Mouse (Mus musculus) E14TG2a.4 (cell line): ENCODE results near the gene Prkcg.
"Not testable (repeated sequence)": the region's sequence is repeated elsewhere in the genome, so short reads cannot be mapped to it uniquely, and the experiment has no call there.

Experiments used
- H3K27me3 ChIP-seq: 2 replicates; pipeline ENCODE4 v1.6.1; 2014; ENCODE audit warnings: low read length, control low read depth; ENCODE audit not compliant: insufficient read depth
- H3K36me3 ChIP-seq: 2 replicates; pipeline ENCODE4 v1.6.1; 2014; ENCODE audit warnings: low read length, control low read depth; ENCODE audit not compliant: insufficient read depth
- H3K4me1 ChIP-seq: replicated peaks from 2 replicates; pipeline ENCODE4 v1.6.1; 2014; ENCODE audit warnings: low read depth, low read length, control low read depth
- H3K4me3 ChIP-seq: replicated peaks from 2 replicates; pipeline ENCODE4 v1.5.1; 2014; ENCODE audit warnings: mild to moderate bottlenecking, low read length
- H3K9me3 ChIP-seq: 2 replicates; pipeline ENCODE4 v1.6.1; 2014; ENCODE audit warnings: low read length, control low read depth
- CTCF ChIP-seq: conservative IDR thresholded peaks from 2 replicates; pipeline ENCODE4 v1.5.1; 2014; ENCODE audit warnings: low read length
- NANOG ChIP-seq: IDR thresholded peaks from 2 replicates; pipeline ENCODE4 v1.6.1; 2014; ENCODE audit warnings: borderline replicate concordance, low read length, mixed read lengths
- POU5F1 ChIP-seq: IDR thresholded peaks from 2 replicates; pipeline ENCODE4 v1.6.1; 2014; ENCODE audit warnings: low read length, borderline replicate concordance

Gene Prkcg

DNA sequence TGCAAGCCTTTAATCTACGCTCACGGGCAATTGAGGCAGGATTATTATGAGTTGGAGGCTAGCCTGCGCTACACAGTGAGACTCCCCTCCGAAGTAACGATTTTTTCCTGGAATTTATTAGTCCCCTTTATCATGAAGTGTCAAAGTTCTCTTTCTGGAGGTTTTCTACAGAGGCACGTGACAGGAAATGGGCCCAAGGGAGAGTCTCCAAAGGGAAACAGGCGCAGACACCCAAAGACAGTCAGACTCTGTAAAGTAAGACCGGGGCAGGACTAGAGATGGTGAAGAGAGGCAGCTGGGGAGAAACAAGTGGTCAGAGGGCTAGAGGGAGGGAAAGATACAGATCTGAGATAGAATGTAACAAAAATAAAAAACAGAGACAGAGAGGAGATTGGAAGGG lies 21.1 kb upstream of the Prkcg start:
- TF ChIP-seq CTCF (no peak), POU5F1 (no peak), NANOG (no peak)

DNA sequence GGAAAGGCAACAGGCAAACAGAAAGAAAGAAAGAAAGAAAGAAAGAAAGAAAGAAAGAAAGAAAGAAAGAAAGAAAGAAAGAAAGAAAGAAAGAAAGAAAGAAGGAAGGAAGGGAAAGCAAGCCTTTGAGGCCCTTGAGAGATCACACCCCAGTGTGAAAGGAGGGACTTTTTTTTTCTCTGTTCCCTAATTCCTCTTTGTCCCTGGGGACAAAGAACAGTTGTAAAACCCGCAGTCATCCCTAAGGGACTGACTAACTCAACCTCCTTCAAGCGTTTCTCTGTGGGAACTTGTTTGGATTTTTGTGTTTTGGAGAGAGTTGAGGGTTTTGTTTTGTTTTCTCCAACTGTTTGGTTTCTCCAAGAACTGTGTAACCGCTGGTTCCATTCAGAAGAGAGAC lies 20.7 kb upstream of the Prkcg start:
- Histone ChIP-seq H3K27me3 (peaks cover 12% of the 10 kb centered on the region), H3K4me1 (peaks cover 61% of the 10 kb centered on the region), H3K9me3 (no peaks in the 10 kb centered on the region), H3K4me3 (no peak overlapping the region), H3K36me3 (no peaks in the 10 kb centered on the region)
- TF ChIP-seq NANOG = no peak
- TF ChIP-seq CTCF = no peak
- no peak for TF ChIP-seq POU5F1

More for the DNA sequence above, 21.1 kb upstream of the Prkcg start:
- Histone ChIP-seq H3K9me3 (no peaks in the 10 kb centered on the region), H3K4me1 (peaks cover 63% of the 10 kb centered on the region), H3K4me3 (no peak overlapping the region), H3K27me3 (peaks cover 12% of the 10 kb centered on the region), H3K36me3 (no peaks in the 10 kb centered on the region)

DNA sequence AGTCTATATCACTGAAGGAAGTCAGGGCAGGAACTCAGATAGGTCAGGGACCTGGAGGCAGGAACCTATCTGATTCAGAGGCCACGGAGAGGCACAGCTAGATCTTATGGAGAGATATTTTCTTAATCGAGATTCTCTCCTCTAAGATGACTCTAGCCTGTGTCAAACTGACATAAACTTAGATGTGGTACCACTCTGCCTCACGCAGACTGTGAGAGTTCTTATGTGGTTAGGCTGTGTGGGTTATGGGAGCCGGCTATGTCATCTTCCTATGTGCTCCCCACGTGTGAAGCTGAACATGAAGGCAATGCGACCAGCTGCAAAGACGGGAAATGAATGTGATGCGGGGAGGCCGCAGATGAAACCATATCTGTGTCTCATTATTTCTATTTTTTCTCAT lies 16.8 kb upstream of the Prkcg start:
- no peak for TF ChIP-seq POU5F1
- no peak for TF ChIP-seq CTCF
- TF ChIP-seq NANOG = no peak
- peaks cover 45% of the 10 kb centered on the region for H3K4me1 ChIP-seq
- H3K9me3 ChIP-seq = no peaks in the 10 kb centered on the region
- H3K27me3 ChIP-seq = no peaks in the 10 kb centered on the region
- no peaks in the 10 kb centered on the region for H3K36me3 ChIP-seq
- H3K4me3 ChIP-seq = no peak overlapping the region

DNA sequence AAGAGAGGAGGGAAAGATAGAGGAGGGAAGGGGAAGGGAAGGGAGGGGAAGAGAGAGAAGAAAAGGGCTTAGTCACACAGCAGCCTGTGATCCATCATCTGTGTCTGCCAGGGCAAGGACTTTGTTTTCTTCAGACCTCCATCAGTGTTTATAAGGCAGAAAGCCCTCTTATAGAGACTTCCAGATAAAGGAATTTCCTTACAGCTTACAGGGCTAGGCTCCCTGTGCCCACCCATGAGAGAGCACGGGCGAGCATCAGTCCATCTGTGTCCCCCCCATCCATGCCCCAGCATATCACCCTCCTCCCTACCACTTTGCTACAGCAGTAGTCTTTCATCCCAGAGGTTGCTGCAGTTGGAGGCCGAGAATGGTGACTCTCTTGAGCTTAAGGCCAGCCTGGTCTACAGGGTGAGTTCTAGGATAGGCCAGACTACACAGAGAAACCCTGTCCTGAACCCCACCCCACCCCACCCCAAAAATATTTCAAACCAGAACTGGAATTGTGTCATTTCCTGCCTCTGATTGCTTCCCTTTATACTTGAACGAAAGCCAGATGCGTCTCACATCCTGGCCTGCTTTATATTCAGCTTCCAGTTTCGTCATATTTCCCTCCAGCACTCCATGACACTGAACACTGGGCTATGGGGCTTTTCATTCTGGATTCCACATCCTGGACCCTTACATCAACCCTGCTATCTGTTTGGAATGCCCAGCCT lies 13.4 kb upstream of the Prkcg start:
- Histone ChIP-seq H3K27me3 (no peaks in the 10 kb centered on the region), H3K36me3 (no peaks in the 10 kb centered on the region), H3K4me3 (no peak overlapping the region), H3K9me3 (no peaks in the 10 kb centered on the region), H3K4me1 (peaks cover 40% of the 10 kb centered on the region)
- TF ChIP-seq CTCF = no peak
- no peak for TF ChIP-seq NANOG
- no peak for TF ChIP-seq POU5F1

DNA sequence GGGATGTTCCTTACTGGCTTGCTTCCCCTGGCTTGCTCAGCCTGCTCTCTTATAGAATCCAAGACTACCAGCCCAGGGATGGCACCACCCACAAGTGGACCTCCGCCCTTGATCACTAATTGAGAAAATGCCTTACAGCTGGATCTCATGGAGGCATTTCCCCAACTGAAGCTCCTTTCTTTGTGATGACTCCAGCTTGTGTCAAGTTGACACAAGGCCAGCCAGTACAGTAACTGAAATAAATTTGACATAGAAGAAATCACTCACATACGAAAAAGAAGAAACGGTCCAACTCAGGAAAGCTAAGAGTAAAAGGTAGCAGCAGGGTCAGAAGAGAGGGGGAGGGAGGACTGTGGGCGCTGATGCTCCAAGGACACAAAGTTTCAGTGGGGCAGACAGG lies 12.2 kb upstream of the Prkcg start:
- not testable (repeated sequence) for H3K36me3 ChIP-seq, H3K27me3 ChIP-seq, H3K9me3 ChIP-seq, H3K4me3 ChIP-seq
- peaks cover 44% of the 10 kb centered on the region for H3K4me1 ChIP-seq

DNA sequence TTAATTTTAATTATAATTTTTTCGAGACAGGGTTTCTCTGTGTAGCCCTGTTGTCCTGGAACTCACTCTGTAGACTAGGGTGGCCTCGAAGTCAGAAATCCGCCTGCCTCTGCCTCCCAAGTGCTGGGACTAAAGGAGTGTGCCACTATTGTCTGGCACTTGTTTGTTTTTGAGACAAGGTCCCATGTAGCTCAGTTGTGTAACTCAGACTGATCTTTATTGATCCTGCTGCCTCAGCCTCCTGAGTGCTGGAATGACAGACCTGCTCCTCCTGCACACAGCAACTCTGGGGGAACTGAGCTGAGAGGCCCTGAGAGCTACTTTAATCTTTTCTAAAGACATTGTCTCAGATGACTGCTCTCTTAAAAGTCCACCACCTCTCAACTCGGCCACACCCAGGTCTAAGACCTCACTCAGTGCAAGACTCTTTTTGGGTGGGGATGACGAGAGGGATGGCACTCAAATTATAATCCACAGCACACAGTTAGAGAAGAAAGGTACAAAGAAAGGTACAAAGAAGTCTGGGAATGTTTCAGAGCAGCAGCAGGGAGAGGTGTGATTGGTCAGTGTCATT lies 8.8 kb upstream of the Prkcg start:
- no peak; the same call in 1 of the 2 replicates for TF ChIP-seq NANOG
- no peak for TF ChIP-seq POU5F1
- Histone ChIP-seq H3K36me3 (no peaks in the 10 kb centered on the region), H3K4me3 (no peak overlapping the region), H3K27me3 (no peaks in the 10 kb centered on the region), H3K9me3 (no peaks in the 10 kb centered on the region), H3K4me1 (peaks cover 61% of the 10 kb centered on the region)

DNA sequence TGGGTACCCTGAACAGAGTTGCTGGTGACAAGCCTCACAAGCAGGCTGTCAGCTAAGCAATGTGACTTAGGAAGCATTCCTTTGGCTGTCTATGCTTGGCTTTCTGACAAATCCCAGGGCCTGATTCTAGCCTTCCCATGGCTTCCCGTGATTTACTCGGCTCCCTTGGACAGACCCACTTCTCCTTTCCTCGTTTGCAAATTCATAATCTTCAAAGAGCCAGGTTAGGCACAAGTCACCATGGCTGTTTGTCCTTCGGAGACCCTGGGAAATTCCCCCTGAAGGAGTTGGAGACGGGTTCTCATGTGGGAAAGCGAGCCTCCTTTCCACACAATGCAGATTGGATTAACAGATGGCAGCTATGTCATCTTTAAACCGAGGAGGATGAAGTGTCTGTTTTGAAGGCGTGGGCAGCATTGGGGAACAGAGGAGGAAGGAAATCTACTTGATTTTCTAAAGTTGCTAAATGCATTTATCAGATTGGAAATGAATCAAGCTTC lies 8.3 kb upstream of the Prkcg start:
- Histone ChIP-seq H3K27me3 (no peaks in the 10 kb centered on the region), H3K36me3 (no peaks in the 10 kb centered on the region), H3K4me3 (no peak overlapping the region), H3K9me3 (no peaks in the 10 kb centered on the region), H3K4me1 (peaks cover 57% of the 10 kb centered on the region)
- TF ChIP-seq POU5F1 (no peak), CTCF (no peak), NANOG (no peak)

DNA sequence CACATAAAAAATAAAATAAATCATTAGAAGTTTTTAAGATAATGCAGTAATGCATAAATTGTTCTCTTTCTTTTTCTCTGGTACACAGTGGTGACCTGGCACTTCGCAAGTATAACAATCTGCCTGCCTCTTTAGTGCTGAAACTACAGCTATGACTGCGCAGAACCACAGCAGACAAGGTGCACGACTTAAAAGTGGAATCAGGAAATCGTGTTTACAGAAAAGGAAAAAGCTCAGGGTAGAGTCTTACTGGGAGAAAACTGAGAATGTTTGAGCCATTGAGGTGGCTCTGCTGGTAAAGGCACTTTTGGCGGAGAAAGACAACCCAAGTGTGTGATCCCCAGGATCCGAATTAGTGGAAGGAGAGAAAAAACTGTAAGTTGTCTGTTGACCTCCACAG lies 7.2 kb upstream of the Prkcg start:
- TF ChIP-seq CTCF (no peak), NANOG (no peak), POU5F1 (no peak)
- H3K4me1 ChIP-seq = peaks cover 57% of the 10 kb centered on the region
- no peak overlapping the region for H3K4me3 ChIP-seq
- no peaks in the 10 kb centered on the region for H3K27me3 ChIP-seq
- H3K9me3 ChIP-seq = no peaks in the 10 kb centered on the region
- no peaks in the 10 kb centered on the region for H3K36me3 ChIP-seq

DNA sequence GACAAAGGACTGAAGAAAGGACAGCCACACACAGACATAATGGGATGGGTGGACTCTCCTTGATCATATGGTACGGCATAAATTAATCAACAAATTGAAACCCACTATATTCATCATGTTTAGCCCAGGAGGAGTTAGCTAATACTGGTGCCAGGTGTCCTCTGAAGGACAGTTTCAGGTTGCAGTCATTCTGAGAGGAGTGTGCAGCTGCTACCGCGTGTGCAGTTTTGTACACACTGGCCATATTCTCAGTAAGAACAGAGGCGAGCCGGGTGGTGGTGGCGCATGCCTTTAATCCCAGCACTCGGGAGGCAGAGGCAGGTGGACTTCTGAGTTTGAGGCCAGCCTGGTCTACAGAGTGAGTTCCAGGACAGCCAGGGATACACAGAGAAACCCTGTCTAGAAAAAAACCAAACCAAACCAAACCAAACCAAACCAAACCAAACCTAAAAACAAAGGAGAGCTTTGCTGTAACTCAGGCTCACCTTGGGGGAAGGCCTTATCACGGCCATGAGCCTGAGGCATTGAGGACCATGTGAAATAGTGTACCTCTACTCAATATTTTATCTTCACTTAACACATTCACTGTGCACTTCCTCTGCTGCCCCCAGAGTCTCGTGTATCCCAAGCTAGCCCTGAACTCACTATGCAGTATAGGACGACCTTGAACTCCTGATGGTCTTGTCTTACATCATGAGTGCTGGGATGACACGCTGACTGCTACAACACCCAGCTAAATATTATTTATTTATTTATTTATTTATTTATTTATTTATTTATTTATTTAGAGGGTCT lies 5.7 kb upstream of the Prkcg start:
- Histone ChIP-seq H3K4me3 (no peak overlapping the region), H3K27me3 (no peaks in the 10 kb centered on the region), H3K9me3 (no peaks in the 10 kb centered on the region), H3K36me3 (no peaks in the 10 kb centered on the region), H3K4me1 (peaks cover 53% of the 10 kb centered on the region)
- TF ChIP-seq POU5F1 (no peak), NANOG (no peak), CTCF (no peak)
